Mouse (Mus musculus): ENCODE results near the gene Slc25a22. TPM values are rescaled to one million over a fixed set of nuclear protein-coding genes. Genes with fewer than 3 reads are reported as not detected.

Gene Slc25a22
- total RNA-seq, 1 experiment from 2014 or later: 8.0 TPM

- no peak for ATAC-seq (replicated peaks in 1 of 2; ENCODE audit: insufficient read depth in 1 of 2, low FRiP score in 2 of 2, low TSS enrichment in 1 of 2, low read depth in 1 of 2, poor library complexity in 2 of 2, severe bottlenecking in 2 of 2)
Observed at GRCm38 (mm10) chr7:141430585-141431240, 7.0 kb downstream of the Slc25a22 start.

GRCm38 (mm10) chr7:141429840-141430584 lies 7.7 kb downstream of the Slc25a22 start:
- ATAC-seq (replicated peaks in 1 of 2; ENCODE audit: insufficient read depth in 1 of 2, low FRiP score in 2 of 2, low TSS enrichment in 1 of 2, low read depth in 1 of 2, poor library complexity in 2 of 2, severe bottlenecking in 2 of 2): no peak

DNA sequence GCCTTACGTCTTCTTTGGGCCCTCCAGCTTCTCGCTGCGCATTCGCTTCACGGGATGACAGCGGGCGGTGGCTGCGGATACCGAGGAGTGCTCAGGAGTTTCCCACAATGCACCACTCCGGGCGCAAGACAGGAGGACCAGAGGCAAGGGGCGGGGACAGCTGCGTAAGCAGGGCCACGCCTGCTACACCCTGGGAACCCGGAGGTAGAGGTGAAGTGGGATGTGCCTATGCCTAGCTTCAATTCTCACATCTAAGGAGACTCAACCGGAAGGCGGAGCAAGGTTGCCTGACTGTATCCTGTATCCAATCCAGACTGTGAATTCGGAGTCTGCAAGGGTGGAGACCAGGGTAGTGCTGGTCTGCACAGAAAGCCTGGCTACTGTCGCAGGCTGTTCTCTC lies 8.4 kb downstream of the Slc25a22 start, which contains the start of gene Cend1:
Cend1 (minus strand) TSS at position 182 of the 400 bp plus-strand sequence.
- no peak for ATAC-seq (replicated peaks in 1 of 2; ENCODE audit: insufficient read depth in 1 of 2, low FRiP score in 2 of 2, low TSS enrichment in 1 of 2, low read depth in 1 of 2, poor library complexity in 2 of 2, severe bottlenecking in 2 of 2)

- no peak for ATAC-seq (replicated peaks in 1 of 2; ENCODE audit: insufficient read depth in 1 of 2, low FRiP score in 2 of 2, low TSS enrichment in 1 of 2, low read depth in 1 of 2, poor library complexity in 2 of 2, severe bottlenecking in 2 of 2)
Observed at GRCm38 (mm10) chr7:141428701-141429100, 9.0 kb downstream of the Slc25a22 start.

- no peak for ATAC-seq (replicated peaks in 1 of 2; ENCODE audit: insufficient read depth in 1 of 2, low FRiP score in 2 of 2, low TSS enrichment in 1 of 2, low read depth in 1 of 2, poor library complexity in 2 of 2, severe bottlenecking in 2 of 2)
Observed at GRCm38 (mm10) chr7:141426948-141427730, 10.6 kb downstream of the Slc25a22 start.

DNA sequence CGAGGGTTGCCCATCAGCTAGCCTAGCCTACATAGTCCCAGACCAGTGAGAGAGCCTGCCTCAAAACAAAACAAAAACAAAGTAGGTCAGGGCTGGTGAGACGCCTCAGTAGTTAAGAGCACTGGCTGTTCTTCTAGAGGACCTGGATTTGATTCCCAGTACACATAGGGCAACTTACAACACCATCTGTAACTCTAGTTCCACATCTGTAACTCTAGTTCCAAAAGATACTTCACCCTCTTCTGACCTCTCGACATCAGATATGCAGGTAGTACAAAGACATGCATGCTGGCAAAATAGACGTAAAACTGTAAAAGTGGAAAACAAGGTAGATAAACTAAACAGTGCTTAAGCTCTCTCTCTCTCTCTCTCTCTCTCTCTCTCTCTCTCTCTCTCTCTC lies 13.9 kb downstream of the Slc25a22 start:
- no peak for ATAC-seq (replicated peaks in 1 of 2; ENCODE audit: insufficient read depth in 1 of 2, low FRiP score in 2 of 2, low TSS enrichment in 1 of 2, low read depth in 1 of 2, poor library complexity in 2 of 2, severe bottlenecking in 2 of 2)

DNA sequence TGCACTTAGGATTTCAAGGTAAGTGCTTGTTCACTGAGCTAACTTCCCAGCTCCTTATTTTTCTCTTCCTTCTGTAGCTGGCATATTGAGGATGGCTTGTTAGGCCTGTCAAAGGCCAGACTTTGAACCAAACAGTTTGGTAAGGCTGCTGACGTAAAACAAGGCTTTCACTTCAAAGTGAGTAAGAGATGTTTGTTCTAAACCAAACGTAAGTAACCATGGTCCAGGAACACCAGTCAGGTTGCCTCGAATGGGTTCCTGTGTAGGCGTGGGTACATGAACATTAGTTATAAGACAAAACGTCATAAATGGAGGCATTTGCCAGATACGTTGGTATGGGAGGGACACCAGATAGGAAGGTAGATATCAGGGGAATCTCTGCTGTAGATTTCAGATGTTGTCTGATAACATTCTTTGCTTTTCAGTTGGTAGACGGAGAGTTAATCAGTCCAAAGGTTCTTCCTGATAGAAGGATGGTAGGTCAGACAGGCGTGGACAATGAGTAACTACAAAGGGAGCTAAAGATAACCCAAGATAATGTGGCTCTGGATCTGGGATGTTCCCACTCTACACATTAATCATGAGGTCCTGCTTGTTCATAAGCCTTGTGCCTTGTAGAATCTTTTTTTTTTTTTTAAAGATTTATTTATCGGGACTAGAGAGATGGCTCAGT lies 17.5 kb downstream of the Slc25a22 start:
- ATAC-seq (replicated peaks in 1 of 2; ENCODE audit: insufficient read depth in 1 of 2, low FRiP score in 2 of 2, low TSS enrichment in 1 of 2, low read depth in 1 of 2, poor library complexity in 2 of 2, severe bottlenecking in 2 of 2): no peak

GRCm38 (mm10) chr7:141418970-141419369 lies 18.7 kb downstream of the Slc25a22 start:
- peak in 1 of 2 experiments; percentile 57; a peak in 1 of 4 replicates for ATAC-seq (replicated peaks in 1 of 2; ENCODE audit: insufficient read depth in 1 of 2, low FRiP score in 2 of 2, low TSS enrichment in 1 of 2, low read depth in 1 of 2, poor library complexity in 2 of 2, severe bottlenecking in 2 of 2)

GRCm38 (mm10) chr7:141417731-141418681 lies 19.7 kb downstream of the Slc25a22 start:
- ATAC-seq (replicated peaks in 1 of 2; ENCODE audit: insufficient read depth in 1 of 2, low FRiP score in 2 of 2, low TSS enrichment in 1 of 2, low read depth in 1 of 2, poor library complexity in 2 of 2, severe bottlenecking in 2 of 2): no peak

DNA sequence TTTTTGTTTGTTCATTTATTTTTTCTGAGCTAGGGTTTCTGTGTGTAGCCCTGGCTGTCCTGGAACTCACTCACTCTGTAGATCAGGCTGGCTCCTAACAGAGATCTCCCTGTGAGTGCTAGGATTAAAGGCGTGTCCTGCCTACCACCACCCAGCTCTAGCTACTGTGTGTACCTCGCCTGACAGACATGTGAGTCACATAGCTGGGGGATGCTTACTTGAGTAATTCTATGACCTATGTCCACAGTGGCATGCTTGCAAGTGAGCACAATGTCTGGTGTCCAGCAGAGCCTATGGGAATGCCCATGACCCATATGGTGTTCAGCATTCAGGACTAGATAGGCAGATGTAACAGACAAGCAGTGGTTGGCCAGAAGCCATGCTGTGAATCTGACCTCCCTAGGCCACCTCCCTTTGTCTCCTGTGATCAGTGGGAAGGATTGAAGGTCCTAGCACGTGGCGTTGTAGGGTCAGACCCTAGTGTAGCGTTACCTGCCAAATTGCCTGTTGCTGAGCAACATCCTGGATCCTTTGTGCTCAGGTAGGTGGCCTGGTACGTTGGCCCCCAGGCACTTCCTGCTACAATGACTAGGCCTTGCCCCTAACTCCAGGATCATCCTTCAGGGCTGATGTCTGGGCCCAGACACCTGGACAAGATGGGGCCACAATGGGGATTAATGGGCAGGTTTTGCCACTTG lies 21.4 kb downstream of the Slc25a22 start:
- no peak for ATAC-seq (replicated peaks in 1 of 2; ENCODE audit: insufficient read depth in 1 of 2, low FRiP score in 2 of 2, low TSS enrichment in 1 of 2, low read depth in 1 of 2, poor library complexity in 2 of 2, severe bottlenecking in 2 of 2)

GRCm38 (mm10) chr7:141413809-141414584 lies 23.7 kb downstream of the Slc25a22 start, which contains the start of gene Gatd1:
TSS of gene Gatd1 (minus strand) at chr7:141414136.
- peak; percentile 85 to 88 for ATAC-seq (replicated peaks in 1 of 2; ENCODE audit: insufficient read depth in 1 of 2, low FRiP score in 2 of 2, low TSS enrichment in 1 of 2, low read depth in 1 of 2, poor library complexity in 2 of 2, severe bottlenecking in 2 of 2)

DNA sequence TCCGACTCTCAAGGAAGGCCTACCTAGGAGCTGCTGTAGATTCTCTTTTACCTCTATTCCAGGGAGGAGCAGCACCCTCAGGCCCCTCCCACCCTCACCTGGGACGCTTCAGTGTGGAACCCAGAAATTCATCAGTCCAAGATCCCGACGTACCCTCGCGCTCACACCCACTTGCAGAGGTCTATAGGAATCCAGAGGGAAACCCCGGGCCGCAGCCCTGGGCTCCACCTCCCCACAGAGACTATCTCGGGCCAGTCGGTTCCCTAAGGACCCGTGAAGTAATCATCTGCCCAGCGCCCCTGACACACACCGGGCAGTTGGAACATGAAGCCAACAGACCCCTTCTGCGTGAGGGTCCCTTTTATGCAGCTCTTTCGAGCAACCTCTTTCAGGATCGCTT lies 24.4 kb downstream of the Slc25a22 start:
- no peak for ATAC-seq (replicated peaks in 1 of 2; ENCODE audit: insufficient read depth in 1 of 2, low FRiP score in 2 of 2, low TSS enrichment in 1 of 2, low read depth in 1 of 2, poor library complexity in 2 of 2, severe bottlenecking in 2 of 2)

GRCm38 (mm10) chr7:141411667-141412066 lies 26.0 kb downstream of the Slc25a22 start:
- ATAC-seq (replicated peaks in 1 of 2; ENCODE audit: insufficient read depth in 1 of 2, low FRiP score in 2 of 2, low TSS enrichment in 1 of 2, low read depth in 1 of 2, poor library complexity in 2 of 2, severe bottlenecking in 2 of 2): no peak

GRCm38 (mm10) chr7:141410631-141411030 lies 27.1 kb downstream of the Slc25a22 start:
- ATAC-seq (replicated peaks in 1 of 2; ENCODE audit: insufficient read depth in 1 of 2, low FRiP score in 2 of 2, low TSS enrichment in 1 of 2, low read depth in 1 of 2, poor library complexity in 2 of 2, severe bottlenecking in 2 of 2): no peak

- peak; percentile 83 to 84 for ATAC-seq (replicated peaks in 1 of 2; ENCODE audit: insufficient read depth in 1 of 2, low FRiP score in 2 of 2, low TSS enrichment in 1 of 2, low read depth in 1 of 2, poor library complexity in 2 of 2, severe bottlenecking in 2 of 2)
Observed at GRCm38 (mm10) chr7:141408833-141409232, 28.9 kb downstream of the Slc25a22 start.
